Mouse (Mus musculus): Measurements from ENCODE around the gene Tjp2.

- no peak for TF ChIP-seq CTCF (IDR thresholded peaks at IDR 0.05; ENCODE audit: low read depth, low read length)
- no peak for TF ChIP-seq GATA1 (IDR thresholded peaks at IDR 0.05; ENCODE audit: borderline replicate concordance, low read length)
These were observed 106.1 kb downstream of the Tjp2 start for GRCm38 (mm10) chr19:24118775-24119174.

All from G1E (cell line).